Mouse (Mus musculus) c-Kit-positive CD71-negative TER-119-negative erythroid progenitor cells, embryonic 14.5 days (primary cell): ENCODE results near the gene Fkbpl.

Experiments used
- DNase-seq: peaks from one replicate; pipeline ENCODE4 v3.0.0-alpha.2; 2013; ENCODE audit warnings: low read depth

The Fkbpl gene

DNA sequence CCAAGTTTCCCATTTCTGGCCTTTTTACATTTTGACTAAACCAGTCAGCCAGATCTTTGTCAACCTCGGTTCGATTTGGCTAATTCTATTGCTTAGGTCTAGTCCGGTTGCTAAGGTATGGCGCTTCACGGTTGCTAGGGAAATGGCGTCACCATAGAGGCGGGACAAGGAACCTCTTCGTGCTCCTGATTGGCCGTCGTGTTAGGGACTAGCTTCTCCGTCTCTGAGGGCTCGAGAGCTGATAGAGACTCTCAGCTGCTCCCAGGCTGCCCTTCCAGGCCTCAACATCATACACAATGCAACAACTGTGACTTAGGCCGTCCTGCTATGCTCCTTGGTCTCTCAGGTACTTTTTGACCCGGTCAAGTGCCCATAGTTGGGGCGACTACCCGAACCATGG, at the start of gene Fkbpl:
TSS of gene Fkbpl (plus strand) at position 157 of the 400 bp plus-strand sequence.
- DNase-seq: peak; percentile 99

GRCm38 (mm10) chr17:34596098-34596497, 48.5 kb upstream of the Fkbpl start:
- DNase-seq: no peak

- no peak for DNase-seq
These were observed 46.9 kb upstream of the Fkbpl start, which contains the start of gene Ager for GRCm38 (mm10) chr17:34597566-34598095. Gene Ager (plus strand): TSS chr17:34597862.

DNA sequence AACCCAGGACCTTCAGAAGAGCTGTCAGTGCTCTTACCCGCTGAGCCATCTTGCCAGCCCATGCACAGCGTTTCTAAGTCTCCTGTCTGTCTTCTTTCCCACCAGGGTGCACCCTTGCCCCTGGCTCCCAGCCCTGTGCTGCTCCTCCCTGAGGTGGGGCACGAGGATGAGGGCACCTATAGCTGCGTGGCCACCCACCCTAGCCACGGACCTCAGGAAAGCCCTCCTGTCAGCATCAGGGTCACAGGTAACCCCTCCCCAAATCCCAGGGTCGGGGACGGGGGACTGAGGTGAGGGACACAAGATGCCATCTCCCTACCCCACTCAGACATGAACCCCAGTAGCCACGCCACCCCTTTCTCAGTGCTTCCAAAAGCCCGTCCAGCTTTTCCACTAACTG, 44.7 kb upstream of the Fkbpl start:
- no peak for DNase-seq

GRCm38 (mm10) chr17:34601796-34602195, 42.8 kb upstream of the Fkbpl start:
- DNase-seq: no peak

- DNase-seq: peak; percentile 100
These were observed 41.0 kb upstream of the Fkbpl start, which contains the start of gene Rnf5 for GRCm38 (mm10) chr17:34603375-34604060. Gene Rnf5 (minus strand): TSS chr17:34603690.

GRCm38 (mm10) chr17:34604061-34604508, 40.5 kb upstream of the Fkbpl start, which contains the start of gene Agpat1:
Gene Agpat1 (plus strand): TSS chr17:34604262.
- peak; percentile 99 for DNase-seq

DNA sequence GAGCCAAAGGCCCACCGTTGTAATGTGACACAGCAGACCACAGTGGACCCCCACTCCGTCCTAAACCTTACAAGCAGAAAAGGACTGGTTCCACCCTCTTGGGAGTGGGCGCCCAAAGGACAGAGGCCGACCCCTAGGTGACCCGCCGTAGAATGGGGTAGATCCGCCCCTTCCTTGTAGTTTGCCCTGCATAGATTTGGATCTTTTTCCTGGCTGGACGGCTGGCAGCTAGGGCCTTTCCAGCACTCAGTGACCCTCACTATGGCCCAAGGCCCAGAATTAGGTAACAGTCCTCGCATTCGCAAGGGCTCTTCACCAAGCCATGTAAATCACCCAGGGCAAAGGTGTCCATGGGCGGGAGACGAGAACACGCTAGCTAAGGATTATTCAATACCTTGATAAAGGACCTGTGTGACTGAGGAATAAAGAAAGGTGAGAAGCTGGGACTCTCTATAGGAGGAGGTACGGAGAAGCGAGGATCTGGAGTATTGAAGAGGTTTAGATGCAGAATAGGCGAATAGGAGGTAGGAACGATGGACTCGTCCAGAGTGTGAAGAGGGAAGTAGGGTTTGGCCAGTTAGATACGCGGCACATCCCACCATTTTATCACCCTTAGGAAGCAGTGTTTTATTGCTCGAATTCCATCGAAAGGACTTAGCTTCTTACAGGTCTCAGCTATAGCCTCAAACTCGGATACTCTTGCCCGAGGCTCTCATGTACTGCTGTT, 39.9 kb upstream of the Fkbpl start:
- DNase-seq: no peak

- peak; percentile 82 for DNase-seq
These were observed 39.0 kb upstream of the Fkbpl start for GRCm38 (mm10) chr17:34605609-34606008.

- no peak for DNase-seq
These were observed 38.2 kb upstream of the Fkbpl start for GRCm38 (mm10) chr17:34606186-34607039.

GRCm38 (mm10) chr17:34607997-34608396, 36.6 kb upstream of the Fkbpl start:
- no peak for DNase-seq

- no peak for DNase-seq
These were observed 33.5 kb upstream of the Fkbpl start for GRCm38 (mm10) chr17:34611050-34611449.

GRCm38 (mm10) chr17:34613054-34613645, 31.4 kb upstream of the Fkbpl start:
- no peak for DNase-seq

DNA sequence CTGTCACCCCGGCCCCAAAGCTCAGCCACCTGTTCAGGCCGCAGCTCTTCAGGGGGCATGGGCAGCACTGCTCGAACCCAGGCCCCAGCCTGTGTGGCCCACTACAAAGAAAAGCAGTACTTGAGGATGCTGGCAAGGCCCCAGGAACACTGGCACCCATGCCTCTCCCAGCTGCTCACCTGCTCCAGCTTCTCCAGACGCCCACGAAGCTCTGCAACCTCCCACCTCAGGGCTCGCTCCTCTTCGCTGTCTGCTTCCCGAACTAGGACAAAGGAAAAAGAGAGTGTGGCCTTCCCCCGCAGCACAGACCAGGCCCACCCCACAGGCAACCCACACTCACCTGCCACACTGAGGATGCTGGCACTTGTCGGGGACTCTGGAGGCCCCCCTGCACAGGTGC, 30.7 kb upstream of the Fkbpl start:
- DNase-seq: no peak

DNA sequence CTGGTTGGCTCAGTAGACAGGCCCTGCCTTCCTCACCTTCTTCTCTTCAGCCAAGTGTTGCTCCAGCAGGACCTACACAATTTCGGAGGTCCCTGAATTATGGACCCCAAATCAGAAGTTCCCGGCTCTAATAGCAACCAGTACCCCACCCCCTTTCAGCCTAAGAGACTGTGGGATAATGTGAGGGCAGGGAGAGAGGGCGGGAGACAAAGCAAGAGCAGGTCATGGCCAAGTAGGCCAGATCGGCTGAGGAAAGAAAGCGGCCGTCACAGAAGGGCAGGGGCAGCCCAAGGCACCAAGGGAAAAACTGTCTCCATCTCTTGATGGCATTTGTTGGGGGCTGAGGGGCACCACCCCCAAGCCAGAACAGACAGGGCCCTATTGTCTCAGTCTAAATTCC, 28.7 kb upstream of the Fkbpl start, which contains the start of gene Egfl8:
TSS of gene Egfl8 (minus strand) at position 101 of the 400 bp plus-strand sequence.
- DNase-seq: no peak

GRCm38 (mm10) chr17:34618999-34619398, 25.6 kb upstream of the Fkbpl start:
- DNase-seq: peak; percentile 86

DNA sequence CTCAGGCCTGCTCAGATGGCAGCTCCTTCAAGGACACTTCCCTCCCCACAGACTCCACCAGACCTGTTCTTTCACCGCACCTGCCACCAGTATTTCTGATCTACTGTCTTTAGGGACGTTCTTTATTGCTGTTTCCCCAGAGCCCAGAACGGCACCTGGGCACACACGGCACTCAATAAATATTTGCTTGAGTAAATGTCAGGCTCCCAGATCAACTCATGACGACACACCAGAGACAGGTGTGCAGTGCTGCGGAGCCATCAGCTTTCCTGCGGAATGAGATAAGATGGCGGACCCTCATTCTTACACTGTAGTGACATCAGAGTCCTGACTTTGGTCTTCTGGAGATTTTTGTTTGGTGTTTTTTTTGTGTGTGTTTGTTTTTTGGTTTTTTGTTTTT, 23.6 kb upstream of the Fkbpl start:
- no peak for DNase-seq

- no peak for DNase-seq
These were observed 21.4 kb upstream of the Fkbpl start for GRCm38 (mm10) chr17:34623161-34623560.

DNA sequence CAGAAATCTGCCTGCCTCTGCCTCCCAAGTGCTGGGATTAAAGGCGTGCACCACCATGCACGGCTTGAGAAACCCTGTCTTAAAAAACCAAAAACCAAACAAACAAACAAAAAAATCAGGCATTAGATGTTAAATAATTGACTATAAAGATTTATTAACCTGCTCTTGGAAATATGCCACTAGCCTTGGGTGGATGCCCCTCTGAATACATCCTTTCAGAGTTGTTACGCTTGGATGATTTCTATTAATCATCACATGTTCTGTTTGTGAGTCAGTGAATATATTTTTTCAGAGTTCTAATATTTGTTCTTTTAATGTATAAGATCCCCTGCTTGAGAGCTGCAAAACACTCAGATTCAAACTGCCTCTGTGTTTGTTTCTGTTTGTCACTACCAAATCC, 19.6 kb upstream of the Fkbpl start:
- no peak for DNase-seq

DNA sequence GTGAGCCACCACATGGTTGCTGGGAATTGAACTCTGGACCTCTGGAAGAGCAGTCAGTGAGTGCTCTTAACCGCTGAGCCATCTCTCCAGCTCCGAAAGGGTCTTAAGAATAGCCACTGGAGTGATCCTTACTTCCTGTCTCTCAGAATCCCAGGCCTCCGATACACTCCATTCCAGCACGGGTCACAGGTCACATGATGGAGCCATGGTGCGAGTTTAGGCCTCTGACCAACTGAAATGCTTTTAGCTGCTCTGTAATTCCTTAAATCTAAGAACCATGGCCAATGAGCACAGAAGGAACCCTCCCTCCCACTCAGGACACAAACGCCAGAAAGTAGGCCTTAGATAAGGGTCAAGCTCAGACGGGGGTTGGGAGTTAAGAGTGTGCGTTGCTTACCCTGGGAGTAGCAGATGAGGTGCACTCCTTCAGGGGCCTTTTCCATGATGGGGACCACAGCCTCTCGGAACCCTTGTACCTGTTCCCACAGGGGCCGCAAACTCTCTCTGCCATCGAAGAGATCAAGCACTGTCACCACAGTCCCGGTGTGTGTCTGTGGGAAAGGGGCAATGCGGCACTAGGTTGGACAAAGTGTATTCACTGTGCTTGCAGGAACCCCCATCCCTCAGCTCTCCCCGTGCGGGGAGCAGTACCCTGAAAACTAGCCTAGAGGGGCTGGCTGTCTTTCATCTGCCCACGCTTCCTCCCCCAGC, 18.3 kb upstream of the Fkbpl start:
- DNase-seq: no peak

- DNase-seq: no peak
These were observed 17.8 kb upstream of the Fkbpl start for GRCm38 (mm10) chr17:34626773-34627092.
